Mouse (Mus musculus) olfactory bulb, adult 2 months (tissue): Measurements from ENCODE around the gene Nab1.

Experiments
- CTCF ChIP-seq: fragments of 200-500 bp; IDR thresholded peaks from 2 replicates; pipeline ENCODE4 v1.5.1; 2012; ENCODE audit warnings: low read depth, mild to moderate bottlenecking, low read length, moderate library complexity; ENCODE audit not compliant: insufficient read depth
- POLR2A ChIP-seq: fragments of 200-500 bp; IDR thresholded peaks from 2 replicates; pipeline ENCODE4 v1.6.1; 2012; ENCODE audit warnings: mild to moderate bottlenecking, low read depth, low read length, moderate library complexity; ENCODE audit not compliant: insufficient read depth

- no peak for TF ChIP-seq CTCF
- TF ChIP-seq POLR2A = no peak
Observed at GRCm38 (mm10) chr1:52466518-52467120, 33.9 kb downstream of the Nab1 start.
